Mouse (Mus musculus) kidney, postnatal 0 days (tissue): ENCODE results near the gene Ngef. TPM values are rescaled to one million over a fixed set of nuclear protein-coding genes. Genes with fewer than 3 reads are reported as not detected.

Experiments
- ATAC-seq: fragments of 200-750 bp; cut with Nextera tagmentation; replicated peaks from 2 replicates; pipeline ENCODE4 v1.8.0; 2017; ENCODE audit warnings: low read depth, moderate number of reproducible peaks, moderate TSS enrichment, moderate library complexity; ENCODE audit not compliant: low FRiP score
- DNase-seq: peaks from one replicate; pipeline ENCODE4 v3.0.0-alpha.2; 2016; ENCODE audit warnings: low spot score
- H3K27ac ChIP-seq: fragments of 300-500 bp; sonication (generic); 2 replicates; pipeline ENCODE4 v1.5.1; 2014; ENCODE audit warnings: mild to moderate bottlenecking
- H3K27me3 ChIP-seq: fragments of 300-500 bp; sonication (generic); 2 replicates; pipeline ENCODE4 v1.6.1; 2014; ENCODE audit warnings: low read length, mixed read lengths; ENCODE audit not compliant: insufficient read depth
- H3K36me3 ChIP-seq: fragments of 300-500 bp; sonication (generic); 2 replicates; pipeline ENCODE4 v1.6.1; 2014; ENCODE audit warnings: low read length, mixed read lengths; ENCODE audit not compliant: insufficient read depth
- H3K4me1 ChIP-seq: fragments of 300-500 bp; sonication (generic); replicated peaks from 2 replicates; pipeline ENCODE4 v1.6.1; 2014; ENCODE audit warnings: antibody characterized with exemption, low read length, mixed read lengths; ENCODE audit not compliant: insufficient read depth
- H3K4me2 ChIP-seq: fragments of 300-500 bp; sonication (generic); 2 replicates; pipeline ENCODE4 v1.6.1; 2014; ENCODE audit warnings: mild to moderate bottlenecking, low read length, moderate library complexity, mixed read lengths
- H3K4me3 ChIP-seq: fragments of 300-500 bp; sonication (generic); replicated peaks from 2 replicates; pipeline ENCODE4 v1.5.1; 2014; ENCODE audit warnings: low read depth, low read length
- H3K9ac ChIP-seq: fragments of 300-500 bp; sonication (generic); 2 replicates; pipeline ENCODE4 v1.6.1; 2014; ENCODE audit warnings: low read depth, low read length
- H3K9me3 ChIP-seq: fragments of 300-500 bp; sonication (generic); replicated peaks from 2 replicates; pipeline ENCODE4 v1.6.1; 2016; ENCODE audit warnings: low read length, inconsistent platforms, mixed read lengths
- CTCF ChIP-seq: IDR thresholded peaks from 2 replicates; pipeline ENCODE4 v1.5.1; 2016; ENCODE audit warnings: antibody characterized with exemption, low read depth, mild to moderate bottlenecking, moderate library complexity
- WGBS: fragments of 180-500 bp; shearing (Covaris S2); extraction: QIAGEN DNeasy Blood & Tissue Kit; methylation state at CpG from one replicate; pipeline ENCODE4 v1.1.7; 2014; 5-methylcytosine and 5-hydroxymethylcytosine counted together
- polyA plus RNA-seq: library from polyadenylated mRNA; unstranded; fragments of >200 nt; fragmentation: Nextera tagmentation; extraction: Ambion mirVana; gene quantifications from 2 replicates; pipeline ENCODE4 v1.2.1, GENCODE M21; 2015

Gene Ngef
- polyA plus RNA-seq, 1 experiment from 2014 or later, result 4.4 TPM

DNA sequence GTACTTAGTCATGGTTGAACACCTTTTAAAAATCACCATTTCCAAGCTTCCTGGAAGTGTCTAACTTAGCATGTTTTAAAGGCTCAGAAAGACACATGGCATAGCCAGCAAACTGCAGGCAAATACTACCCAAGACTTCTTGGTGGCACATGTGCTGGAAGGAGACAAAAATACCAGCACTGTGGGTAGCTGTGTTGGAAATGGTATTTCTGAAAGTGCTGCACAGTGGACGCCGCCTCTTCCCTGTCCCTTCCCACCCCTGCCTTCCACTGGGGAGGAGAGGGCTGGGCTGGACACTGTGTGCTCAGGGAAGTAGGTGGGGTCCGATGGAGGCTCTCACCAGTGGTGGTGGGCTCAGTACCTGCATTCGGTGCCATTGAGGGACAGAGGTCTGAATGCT is 68.1 kb downstream of the Ngef start:
- Histone ChIP-seq H3K9ac (no peak overlapping the region), H3K4me2 (no peak overlapping the region), H3K4me1 (peaks cover 5% of the 10 kb centered on the region; the same call in 1 of the 2 replicates), H3K27ac (no peak overlapping the region), H3K36me3 (no peaks in the 10 kb centered on the region), H3K4me3 (no peak overlapping the region), H3K27me3 (peaks cover 17% of the 10 kb centered on the region), H3K9me3 (no peaks in the 10 kb centered on the region)
- DNase-seq, result no peak
- WGBS, result 93% methylated on average over 4 of the region's 4 CpGs
- no peak for ATAC-seq
- TF ChIP-seq CTCF, result no peak

DNA sequence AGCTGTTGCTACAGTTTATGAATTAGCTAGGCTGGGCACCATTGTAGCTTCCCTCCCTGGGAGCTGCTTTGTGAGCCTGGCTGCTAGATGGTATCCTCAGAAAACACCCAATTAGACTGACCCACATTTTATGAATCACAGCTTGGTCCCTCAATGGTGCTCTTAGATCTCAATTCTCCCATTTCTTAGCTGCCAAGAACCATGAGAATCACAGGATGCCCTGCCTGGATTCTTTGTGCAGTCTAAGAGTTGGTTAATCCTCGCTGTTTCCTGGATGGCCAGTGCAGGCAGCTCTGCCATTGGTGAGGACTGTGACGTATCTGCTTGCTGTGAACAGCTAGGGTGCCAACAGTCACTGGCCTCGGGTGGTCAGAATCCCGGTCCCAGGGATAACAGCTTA is 80.1 kb downstream of the Ngef start:
- no peak overlapping the region for H3K4me3 ChIP-seq
- WGBS, result 79% methylated on average over 4 of the region's 4 CpGs

DNA sequence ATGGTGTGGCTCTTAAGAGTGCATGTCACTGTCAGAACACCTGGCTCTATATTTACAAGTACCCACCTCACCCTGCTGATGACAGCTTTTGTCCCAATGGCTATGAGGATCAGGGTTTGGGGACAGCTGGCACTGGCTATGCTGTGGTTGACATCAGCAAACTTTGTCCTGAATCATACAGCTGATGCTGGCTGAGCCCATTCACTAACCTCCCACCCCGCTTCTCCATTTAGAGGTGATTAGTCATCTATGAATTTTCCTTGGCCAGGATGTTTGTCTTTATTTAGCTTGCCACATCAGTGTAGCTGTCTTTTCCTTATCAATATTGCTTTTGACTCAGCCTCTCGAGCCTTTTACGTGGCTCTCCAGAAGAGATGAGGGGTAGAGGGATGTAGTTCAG is 81.4 kb downstream of the Ngef start:
- Histone ChIP-seq H3K4me3 (no peak overlapping the region), H3K9ac (no peak overlapping the region), H3K27ac (no peak overlapping the region), H3K9me3 (no peaks in the 10 kb centered on the region), H3K4me2 (no peak overlapping the region), H3K36me3 (no peaks in the 10 kb centered on the region), H3K27me3 (no peaks in the 10 kb centered on the region), H3K4me1 (no peaks in the 10 kb centered on the region)
- WGBS, result 90% methylated on average over 3 of the region's 3 CpGs
- no peak for TF ChIP-seq CTCF
- DNase-seq, result no peak
- no peak for ATAC-seq

More for the DNA sequence above, 80.1 kb downstream of the Ngef start:
- ATAC-seq (no peak), DNase-seq (no peak)
- Histone ChIP-seq H3K36me3 (no peaks in the 10 kb centered on the region), H3K9me3 (no peaks in the 10 kb centered on the region), H3K4me2 (no peak overlapping the region), H3K27me3 (no peaks in the 10 kb centered on the region), H3K9ac (no peak overlapping the region), H3K4me1 (no peaks in the 10 kb centered on the region), H3K27ac (no peak overlapping the region)
- no peak for TF ChIP-seq CTCF

DNA sequence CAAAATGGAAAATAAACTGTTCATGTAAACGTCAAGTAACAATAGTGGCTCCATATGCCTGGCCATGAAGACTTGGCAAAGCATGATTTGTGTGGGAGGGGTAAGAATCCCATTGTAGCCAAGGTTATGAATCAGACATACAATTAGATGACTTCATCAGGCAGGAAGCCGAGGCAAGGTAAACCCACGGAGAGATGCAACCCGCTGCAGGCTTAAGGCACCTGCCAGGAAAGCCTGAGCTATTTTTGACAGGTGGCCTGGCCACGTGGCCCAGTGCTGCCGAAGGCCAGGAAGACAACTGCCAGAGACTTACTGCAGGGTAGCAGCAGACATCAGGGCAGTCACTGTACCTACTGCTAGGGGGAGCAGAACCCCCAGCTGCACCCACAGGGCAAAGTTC is 87.3 kb downstream of the Ngef start:
- Histone ChIP-seq H3K27me3 (no peaks in the 10 kb centered on the region), H3K4me1 (no peaks in the 10 kb centered on the region), H3K9me3 (no peaks in the 10 kb centered on the region), H3K4me2 (no peak overlapping the region), H3K4me3 (no peak overlapping the region), H3K36me3 (no peaks in the 10 kb centered on the region), H3K9ac (no peak overlapping the region), H3K27ac (no peak overlapping the region)
- no peak for TF ChIP-seq CTCF
- DNase-seq (no peak), ATAC-seq (no peak)
- 60% methylated on average over 6 of the region's 6 CpGs for WGBS

DNA sequence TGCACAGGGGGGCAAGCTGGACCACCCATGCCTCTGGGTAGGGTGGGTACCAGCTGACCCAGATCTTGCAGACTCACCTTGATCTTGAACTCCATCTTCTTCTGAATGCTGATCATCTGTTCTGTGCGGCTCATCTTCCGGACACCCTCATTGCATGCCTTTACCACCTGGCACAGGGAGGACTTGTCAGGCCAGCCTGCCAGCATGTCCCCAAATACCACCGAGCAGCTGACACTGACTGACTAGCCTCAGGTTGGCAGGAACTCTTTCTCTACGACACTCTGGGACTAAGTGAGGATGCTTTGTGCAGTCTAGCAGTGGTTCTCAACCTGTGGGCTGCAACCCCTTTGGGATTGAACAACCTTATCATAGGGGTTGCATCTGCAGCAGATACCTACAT is 91.1 kb downstream of the Ngef start:
- Histone ChIP-seq H3K27ac (no peak overlapping the region), H3K4me2 (no peak overlapping the region), H3K9me3 (no peaks in the 10 kb centered on the region), H3K9ac (no peak overlapping the region), H3K4me3 (no peak overlapping the region), H3K36me3 (no peaks in the 10 kb centered on the region), H3K4me1 (no peaks in the 10 kb centered on the region), H3K27me3 (no peaks in the 10 kb centered on the region)
- no peak for ATAC-seq
- no peak for TF ChIP-seq CTCF
- WGBS, result 84% methylated on average over 4 of the region's 4 CpGs
- DNase-seq, result no peak

DNA sequence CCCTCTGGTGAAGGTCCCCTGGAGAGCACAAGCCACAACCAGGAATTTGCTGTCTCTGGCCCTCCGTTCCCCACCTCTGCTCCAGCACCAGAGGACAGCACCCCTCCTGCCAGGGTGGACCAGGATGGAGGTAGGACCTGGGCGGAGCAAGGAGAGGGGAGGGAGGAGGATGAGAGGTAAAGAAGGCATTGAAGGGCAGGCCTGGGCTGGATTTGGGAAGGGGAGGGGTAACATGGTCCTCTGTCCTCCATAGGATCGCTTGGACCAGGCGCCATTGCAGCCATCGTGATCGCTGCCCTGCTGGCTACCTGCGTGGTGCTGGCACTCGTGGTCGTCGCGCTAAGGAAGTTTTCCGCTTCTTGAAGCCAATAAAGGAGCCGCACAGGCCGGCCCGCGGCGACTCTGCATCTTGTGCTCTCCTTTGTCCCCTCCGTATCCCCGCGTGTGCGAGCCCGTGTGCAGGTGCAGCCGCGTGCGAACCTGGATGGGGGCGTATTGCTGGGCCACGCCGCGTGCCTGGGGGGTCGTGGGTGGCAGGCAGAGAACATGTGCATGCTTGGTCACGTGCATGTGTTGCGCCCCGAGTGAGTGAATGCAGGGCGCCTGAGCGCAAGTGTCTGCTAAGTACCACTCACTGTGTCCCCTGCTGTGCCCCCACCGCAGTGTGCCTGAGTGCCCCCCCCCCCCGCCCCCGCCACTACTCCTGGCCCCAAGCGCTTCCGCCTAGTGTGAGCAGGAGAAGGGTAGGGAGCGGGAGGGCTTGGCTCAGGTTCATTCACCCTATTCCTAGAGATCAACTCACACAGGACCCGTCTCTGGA is 98.4 kb downstream of the Ngef start:
- peak; percentile 45; the same call in 1 of the 2 replicates for ATAC-seq
- H3K9ac ChIP-seq, result no peak overlapping the region
- 2% methylated on average over 39 of the region's 42 CpGs for WGBS

More for the DNA sequence above, 98.4 kb downstream of the Ngef start:
- H3K9me3 ChIP-seq, result no peaks in the 10 kb centered on the region
- peak overlapping the region; percentile 50 for H3K4me2 ChIP-seq
- peaks cover 7% of the 10 kb centered on the region; the same call in 1 of the 2 replicates for H3K4me1 ChIP-seq
- no peak for TF ChIP-seq CTCF
- H3K4me3 ChIP-seq, result no peak overlapping the region; the same call in 1 of the 2 replicates
- H3K27me3 ChIP-seq, result 0 out of 2 replicates have a peak, but pooled peaks cover 7% of the 10 kb centered on the region
- H3K36me3 ChIP-seq, result no peaks in the 10 kb centered on the region
- DNase-seq, result no peak
- H3K27ac ChIP-seq, result no peak overlapping the region
